Mouse (Mus musculus): ENCODE measurements around the gene Sarm1.
"Not testable (repeated sequence)": the region's sequence is repeated elsewhere in the genome, so short reads cannot be mapped to it uniquely, and the experiment has no call there.

Sarm1 gene

DNA sequence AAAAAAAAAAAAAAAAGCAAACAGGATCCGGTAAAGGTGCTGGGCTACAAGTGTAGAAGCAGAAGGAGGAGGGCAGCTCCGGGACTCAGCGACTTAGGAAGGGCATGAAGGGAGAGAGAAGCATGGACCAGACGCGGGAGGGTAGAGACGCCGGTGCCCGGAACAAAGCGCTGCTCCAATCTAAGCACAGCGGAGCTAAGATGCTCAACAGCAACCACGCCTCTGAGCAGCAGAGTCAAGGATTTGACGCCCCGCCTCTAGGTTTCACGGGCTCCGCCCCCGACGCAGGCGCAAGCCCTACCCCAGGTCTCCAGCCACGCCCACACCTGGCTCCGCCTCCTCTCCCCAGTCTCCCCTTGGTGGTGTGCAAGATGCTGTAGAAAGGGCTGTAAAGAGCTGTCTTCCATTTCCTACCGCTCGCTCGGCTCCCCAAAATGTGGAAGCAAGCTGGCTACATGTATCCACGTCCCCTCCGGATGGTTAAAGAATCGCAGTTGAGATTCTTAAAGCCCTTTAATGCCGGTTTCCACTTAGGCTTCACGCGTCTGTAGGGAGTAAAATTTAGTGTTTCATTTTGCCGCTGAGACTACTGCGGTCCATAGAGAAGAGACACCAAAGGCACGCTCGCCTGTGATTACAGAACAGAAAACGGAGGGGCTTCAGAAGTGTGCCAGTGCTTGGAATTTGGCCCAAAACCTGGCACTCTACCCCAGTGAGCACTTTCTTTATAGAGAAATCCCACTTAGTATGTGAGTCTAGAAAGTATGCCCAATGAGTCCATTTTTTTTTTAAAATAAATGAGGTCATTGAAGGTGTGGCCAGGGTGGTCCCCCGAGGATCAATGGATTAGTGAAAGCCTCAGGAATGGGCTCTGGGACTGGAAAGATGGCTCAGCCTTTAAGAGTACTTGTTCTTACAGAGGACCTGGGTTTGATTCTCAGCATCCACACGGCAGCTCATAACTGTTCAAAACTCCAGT, at the start of gene Sarm1:
Gene Sarm1 (minus strand): TSS at position 211 of the 979 bp plus-strand sequence.
- peak; percentile 98 for DNase-seq

DNA sequence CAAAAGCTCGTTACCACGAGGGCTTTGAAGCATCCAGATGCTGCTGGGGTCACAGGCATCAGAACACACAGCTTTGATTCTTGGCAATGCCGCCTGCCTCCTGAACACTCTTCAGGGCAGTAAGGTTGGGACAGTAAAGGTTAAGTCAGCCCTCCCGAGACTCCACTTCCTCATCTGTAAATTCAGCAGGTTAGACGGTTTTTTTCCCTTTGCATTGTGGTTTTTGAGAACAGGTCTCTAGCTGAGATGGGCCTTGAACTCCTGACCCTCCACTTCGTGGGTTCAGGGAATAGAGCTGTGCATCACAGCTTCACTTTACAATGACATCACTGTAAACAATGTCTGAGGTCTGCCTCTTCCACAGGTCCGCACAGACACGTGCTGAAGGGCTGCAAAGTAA, 47.6 kb upstream of the Sarm1 start:
- no peak for DNase-seq

DNA sequence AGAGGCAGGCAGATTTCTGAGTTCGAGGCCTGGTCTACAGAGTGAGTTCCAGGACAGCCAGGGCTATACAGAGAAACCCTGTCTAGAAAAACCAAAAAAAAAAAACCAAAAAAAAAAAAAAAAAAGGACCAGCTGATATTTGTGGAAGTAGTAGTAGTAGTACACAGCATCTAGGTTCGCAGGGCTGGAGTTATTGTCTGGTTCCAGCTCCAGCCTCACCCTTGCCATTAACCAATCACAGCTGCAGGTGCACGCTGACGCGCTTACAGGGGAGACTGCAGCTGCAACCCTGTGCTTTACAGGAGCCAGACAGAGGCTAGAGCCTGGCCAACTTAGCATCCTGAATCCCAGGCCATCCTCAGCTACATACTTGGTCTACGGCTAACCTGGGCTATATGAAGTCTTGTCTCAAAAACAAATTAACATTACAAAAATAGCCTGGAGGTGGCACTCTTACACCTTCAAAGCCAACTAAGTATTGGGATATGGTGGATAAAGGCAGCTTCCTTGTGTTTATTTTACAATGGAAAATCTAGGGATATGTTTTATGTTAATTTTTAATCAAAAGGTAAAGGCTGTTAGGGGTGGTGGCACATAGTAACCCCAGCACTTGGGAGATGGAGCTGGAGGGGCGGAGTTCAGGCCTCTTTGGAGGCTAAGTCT, 47.0 kb upstream of the Sarm1 start:
- no peak for DNase-seq

DNA sequence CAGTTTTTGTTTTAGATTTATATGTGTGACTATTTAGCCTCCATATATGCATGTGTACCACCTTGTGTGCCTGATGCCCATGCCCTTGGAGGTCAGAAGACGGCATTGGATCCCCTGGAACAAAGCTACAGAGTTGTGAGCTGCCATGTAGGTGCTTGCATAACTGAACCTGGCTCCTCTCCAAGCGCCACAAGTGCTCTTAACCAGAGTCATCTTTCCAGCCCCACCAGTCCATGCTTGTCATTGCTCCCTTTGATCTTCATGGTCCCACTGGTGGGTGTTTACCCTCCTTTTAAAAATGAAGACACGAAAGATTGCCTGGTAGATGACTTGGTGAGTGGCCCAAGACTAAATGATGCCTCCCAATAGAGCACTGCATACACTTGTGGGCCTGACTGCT, 42.8 kb upstream of the Sarm1 start:
- DNase-seq = no peak

DNA sequence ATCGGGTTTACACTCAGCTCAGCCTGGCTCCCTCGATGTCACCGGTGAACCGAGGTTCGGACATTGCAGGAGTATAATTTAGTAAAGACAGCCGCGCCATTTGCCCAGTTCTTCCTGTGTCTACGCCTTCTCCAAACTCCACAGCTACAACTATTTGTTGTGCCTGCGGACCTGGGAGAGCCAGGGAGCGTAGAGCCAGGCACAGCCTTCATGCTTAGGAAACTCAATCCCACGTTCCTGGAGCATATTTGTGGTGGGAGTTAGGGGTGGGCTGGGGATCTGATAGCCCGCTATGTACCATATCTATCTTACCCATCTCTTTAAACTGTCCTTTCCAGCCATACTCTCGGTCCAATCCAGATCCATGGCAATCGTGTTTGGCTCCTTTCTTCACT, 39.1 kb upstream of the Sarm1 start:
- DNase-seq = no peak

DNA sequence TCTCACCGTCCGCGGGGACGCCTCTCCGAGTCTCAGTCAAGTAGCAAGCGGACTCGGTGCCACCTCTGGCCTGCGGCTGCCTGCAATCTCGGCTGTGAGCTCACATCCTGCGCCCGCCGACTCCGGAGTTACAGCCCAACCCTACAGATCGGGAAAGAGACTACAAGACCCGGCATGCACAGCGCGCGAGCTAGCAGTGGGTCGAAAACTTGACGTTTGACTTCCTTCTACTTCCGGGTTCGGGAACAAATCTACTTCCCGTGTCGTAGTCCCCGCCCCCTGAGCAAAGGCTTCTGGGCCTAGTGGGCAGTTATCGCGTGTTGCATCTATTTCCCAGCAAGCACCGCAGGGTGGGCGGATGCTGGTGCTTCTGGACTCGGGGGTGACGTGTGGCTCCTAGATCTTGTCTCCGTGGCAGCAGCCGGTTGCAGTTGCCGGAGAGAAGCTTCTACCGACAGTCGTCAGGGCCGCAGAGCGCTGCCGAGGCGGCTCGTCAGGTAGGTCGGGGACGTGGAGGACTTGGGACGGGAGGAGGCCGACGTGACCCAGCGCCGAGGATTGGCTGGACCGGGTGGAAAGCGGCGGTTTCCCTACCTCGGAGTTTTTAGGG, 38.6 kb upstream of the Sarm1 start, which contains the start of the genes Tnfaip1 and Ift20:
Gene Tnfaip1 (minus strand): TSS at position 253 of the 610 bp plus-strand sequence.
Gene Ift20 (plus strand): TSS at position 282 of the 610 bp plus-strand sequence.
- peak; percentile 96 for DNase-seq

DNA sequence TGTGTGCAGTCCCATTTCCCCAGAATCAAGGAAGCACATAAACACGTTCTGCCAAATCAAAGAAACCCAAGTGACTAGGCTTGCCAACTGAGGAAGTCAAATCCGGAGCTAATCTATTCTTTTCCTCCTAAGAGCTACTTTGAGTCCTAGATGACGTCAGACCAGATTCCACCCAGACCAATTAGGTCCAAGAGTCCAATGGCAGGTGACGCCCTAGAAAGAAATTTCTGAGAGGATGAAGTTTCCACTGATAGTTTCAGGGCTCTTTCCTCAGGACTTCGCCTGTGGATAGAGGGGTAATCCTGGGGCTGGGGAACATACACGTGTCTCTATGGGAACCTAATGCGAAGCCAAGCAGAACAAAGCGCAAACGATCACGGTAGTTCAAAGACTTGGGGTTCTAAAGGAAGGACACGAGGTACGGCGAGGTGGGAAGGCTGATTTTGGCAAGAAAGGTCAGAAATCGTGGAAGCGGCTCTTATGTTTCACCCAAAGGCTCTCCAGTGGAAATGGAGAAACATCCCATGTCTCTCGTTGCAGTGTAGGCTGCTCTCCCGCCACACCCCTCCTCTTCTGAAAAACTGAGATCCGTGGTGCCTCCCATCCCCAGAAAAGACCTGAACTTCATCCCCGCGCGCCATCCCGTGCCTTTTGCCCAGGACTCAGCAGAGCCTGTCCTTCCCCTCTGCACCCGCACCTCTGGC, 38.0 kb upstream of the Sarm1 start:
- no peak for DNase-seq

DNA sequence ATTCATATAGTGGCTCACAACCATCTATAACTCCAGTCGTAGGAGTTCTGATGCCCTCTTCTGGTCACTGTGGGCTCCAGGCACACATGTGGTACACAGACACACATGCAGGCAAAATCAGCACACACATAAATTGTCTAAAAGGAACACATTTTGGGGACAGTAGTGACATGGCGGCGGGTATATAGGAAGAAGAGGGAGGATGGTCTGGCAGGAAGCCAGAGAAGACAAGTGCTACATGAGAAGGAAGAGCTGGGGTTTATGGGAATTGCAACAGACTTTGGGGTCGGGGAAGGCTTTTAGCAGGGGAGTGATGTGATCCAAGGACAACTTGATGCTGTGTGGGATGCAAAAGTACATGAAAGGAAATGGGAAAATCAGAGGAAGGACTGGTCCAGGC, 37.0 kb upstream of the Sarm1 start:
- DNase-seq = no peak

DNA sequence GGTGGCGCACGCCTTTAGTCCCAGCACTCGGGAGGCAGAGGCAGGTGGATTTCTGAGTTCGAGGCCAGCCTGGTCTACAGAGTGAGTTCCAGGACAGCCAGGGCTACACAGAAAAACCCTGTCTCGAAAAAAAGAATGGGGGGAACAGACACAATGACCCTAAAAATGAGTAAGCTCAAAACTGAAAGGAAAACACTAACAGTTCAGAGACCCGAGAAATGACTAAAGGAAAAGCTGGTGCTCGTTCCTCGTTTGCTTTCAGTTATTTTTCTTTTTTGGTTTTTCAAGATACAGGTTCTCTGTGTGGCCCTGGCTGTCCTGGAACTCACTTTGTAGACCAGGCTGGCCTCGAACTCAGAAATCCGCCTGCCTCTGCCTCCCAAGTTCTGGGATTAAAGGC, 34.0 kb upstream of the Sarm1 start:
- DNase-seq = not testable (repeated sequence)

DNA sequence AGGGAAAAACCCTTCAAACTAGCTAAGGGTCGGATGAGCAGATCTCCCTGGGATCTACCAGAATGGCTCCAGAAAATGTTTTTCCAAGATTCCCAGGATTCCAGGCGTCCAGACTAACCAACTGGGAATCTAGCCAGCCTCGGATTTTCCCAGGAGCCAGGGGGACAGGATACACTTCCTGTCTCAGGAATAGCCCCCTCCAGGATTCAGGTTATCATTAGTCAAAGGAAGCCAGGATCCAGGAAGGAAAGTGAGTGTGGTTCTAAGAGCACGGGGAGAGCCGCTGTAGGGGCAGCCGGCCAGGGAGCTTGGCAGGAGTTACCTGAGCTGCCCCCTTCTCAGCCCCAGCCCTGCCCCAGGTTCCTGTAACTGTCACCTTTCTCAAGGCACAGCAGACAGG, 33.5 kb upstream of the Sarm1 start:
- DNase-seq = no peak

DNA sequence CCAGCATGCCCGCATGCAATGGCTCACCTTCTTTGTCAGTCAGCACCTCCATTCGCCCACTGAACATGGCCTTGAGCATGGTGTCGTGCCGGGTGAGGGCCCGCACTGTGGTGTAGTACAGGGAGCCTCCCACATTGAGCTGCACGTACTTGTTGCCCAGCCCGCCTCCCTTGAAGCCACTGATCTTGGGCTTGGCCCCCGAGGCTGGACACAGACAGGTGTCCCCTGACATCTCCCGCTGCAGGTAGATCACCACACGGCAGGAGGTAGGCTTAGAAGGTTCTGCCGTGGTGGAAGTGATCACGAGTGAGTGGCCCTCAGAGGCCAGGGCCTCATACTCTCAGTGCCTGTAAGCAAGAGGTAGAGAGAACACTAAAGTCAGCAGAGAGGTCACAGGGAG, 32.4 kb upstream of the Sarm1 start:
- no peak for DNase-seq

DNA sequence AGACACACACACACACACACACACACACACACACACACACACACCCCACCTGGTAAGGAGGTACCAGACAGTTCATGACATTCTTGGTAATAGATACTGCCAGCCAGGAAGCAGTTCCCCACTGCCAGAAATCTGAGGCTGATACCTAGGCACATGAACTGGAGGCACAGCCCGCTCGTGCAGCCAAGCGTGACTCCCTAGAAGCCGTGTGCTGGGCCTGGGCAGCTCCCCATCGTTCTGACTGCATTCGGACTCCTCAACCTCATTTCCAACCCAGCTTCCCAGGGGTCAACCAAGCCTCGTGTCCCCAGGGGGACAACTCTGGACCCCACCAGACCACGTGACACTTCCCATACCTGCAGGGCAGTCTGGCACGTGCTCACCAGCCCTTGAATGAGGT, 31.2 kb upstream of the Sarm1 start:
- no peak for DNase-seq

DNA sequence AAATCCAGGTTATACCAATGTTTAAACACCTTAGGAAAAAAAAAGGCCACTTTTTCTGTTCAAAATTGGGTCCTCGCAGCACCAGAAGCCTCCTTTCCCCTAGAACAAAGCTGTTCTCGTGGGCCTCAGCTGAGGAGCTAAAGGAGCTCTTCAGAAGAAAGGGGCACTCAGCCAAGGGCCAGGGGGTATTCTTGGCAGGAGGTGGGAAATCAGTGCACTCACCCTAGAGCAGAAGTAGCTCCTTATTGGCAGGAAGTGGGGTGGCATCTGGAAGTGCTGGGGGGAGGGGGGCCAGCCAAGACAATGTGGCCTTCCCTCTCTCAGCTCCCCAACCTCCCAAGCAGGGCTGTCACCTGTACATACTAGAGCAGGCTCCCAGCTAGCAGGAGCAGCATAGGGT, 27.3 kb upstream of the Sarm1 start:
- DNase-seq = no peak

DNA sequence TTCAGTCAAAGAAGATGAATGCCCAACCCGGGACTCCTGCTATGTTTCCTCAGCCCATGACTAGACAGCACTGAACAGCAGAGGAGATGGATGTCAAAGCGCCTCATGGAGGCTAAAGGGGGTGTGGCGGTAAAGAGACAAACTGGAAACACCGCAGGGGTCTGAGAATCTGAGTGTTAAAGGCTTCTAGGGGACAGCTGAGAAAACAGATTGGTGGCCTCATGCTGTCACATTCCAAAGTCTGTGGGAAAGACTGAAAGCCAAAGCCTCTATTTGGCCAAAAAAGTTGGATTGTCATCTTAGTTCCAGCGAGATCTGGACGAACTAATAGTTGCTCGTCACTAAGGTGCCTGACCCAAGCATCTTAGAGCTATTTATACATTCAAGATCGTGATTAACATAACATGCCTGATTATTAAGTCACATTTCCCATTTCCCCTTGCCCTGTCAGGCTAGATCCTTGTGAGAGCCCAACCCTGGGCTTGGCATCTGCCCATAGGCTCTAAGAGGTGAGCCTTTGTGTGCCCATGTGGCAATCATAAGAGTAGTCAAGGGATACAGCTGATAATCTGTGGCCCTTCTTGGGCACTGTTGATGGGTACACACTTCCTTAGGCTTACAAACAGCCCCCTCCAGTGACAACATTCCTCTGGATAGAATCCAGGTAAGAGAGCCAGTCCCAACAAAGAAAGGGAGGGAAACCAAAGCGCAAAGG, 25.8 kb upstream of the Sarm1 start:
- DNase-seq = no peak

DNA sequence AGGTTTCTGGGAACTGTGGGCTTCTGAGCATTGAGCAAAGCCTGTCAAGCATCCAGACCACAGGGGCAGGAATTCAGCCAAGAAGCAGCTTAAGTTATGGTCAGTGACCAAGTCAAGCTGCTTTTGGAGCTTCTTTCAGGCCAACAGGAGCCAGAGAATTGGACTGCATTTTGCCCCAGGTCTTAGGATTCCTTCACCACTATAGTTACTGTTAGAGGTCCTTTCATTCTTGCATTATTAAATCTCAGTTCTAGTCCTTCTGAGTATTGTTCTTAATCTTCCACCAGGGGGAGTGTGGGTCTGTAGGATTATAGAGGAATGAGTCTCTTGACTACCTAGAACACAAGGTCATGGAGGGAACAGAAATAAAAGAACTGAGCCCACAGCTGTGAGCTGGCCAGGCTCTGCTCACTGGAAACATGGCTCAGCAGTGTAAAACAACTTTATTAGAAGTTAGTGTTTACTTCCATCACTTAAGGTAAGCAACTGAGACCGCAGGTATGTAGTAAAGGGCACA, 25.0 kb upstream of the Sarm1 start:
- no peak for DNase-seq

DNA sequence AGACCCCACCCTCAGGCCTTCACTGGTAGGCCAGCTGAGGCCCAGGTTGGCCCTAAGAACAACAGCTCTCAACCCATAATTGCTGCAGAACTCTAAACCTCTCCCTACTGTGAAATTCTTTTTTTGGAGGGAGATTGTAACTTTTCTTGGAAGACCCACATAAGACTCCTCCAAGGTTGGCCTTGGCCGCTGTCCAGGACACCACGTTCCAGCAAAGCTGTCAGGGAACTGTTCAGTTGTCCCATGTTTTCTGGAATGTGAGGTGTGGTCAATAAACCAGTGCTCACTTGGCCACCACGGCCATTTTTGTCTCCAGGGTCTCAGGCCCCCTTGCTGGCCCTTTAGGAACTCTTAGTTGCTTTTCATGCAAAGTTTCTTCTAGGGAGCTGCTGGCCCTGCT, 24.3 kb upstream of the Sarm1 start:
- no peak for DNase-seq

DNA sequence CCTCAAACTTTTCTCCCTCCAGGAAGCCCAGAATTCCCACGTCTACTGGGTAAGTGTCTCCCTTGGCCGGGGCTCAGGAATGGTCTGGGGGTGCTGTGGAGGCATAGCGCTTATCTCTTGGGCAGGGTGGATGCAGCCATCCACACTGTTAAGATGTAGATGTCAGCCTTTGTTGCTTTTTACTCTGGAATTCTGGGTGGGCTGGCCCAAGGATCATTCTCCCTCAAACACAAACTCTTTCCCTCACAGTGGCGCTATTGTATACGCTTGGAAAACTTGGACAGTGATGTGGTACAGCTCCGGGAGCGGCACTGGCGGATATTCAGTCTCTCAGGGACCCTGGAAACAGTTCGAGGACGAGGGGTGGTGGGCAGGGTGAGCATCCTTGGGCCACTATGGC, 21.4 kb upstream of the Sarm1 start:
- no peak for DNase-seq

DNA sequence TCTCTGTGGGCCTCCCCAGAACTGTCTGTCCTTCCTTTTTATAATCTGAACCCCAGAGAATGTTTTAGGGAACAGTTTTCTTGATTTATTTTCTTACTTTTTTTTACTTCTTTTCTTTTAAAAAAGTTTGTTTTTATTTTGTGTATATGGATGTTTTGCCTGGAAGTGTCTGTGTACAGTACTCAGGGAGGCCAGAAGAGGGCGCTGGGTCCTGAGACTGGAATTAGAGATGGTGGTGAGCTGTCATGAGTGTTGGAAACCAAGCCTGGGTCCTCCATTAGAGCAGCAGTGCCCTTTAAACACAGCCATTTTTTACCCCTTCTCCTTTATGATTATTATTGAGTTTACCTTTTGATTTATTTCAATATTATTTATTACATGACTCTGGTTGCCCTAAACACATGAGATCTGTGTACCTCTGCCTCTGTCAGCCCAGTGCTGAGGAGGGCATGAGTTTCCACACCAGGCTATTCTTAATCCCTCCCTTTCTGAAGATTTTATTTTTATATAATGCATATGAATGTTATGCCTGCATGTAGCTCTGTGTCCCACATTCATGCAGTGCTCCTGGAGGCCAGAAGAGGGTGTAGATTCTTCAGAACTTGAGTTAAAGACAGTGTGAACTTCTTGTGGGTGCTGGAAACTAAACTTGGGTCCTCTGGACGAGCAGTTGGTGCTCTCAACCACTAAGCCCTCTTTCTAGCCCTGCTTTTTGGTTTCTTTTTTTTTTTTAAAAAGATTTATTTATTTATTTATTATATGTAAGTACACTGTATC, 18.2 kb upstream of the Sarm1 start:
- DNase-seq = no peak

DNA sequence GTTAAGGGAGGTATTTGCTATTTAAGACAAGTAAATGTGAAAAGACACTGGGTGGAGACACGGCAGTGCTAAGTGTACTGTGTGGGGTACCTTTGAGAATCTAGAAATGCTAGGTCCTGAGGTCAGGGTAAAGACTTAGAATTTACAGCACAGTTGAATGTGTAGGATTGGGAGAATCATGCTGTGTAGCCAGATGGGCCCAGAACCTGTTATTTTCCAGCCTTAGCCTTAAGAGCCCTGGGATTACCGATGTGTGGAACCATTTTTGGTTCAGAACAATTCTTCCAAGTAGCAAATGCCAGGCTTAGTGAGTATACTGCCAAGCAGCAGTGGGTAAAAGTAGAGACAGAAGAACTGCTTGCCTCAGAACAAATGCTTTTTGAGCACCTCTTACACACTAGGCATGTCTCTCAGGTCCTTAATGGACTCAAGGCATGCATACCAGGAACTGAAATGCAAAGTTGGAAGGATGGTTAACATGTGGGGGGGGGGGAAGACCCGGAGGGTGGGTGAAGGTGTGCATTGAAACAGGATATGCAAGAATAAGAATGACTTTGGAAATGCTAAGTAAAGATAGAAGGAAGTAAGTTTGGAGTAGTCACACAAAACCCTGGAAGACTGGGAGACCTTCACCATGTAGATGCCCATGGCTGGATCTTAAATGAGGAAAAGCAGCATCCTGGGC, 15.7 kb upstream of the Sarm1 start:
- DNase-seq = no peak

All from cerebellum, adult 11 months (tissue).